Mouse (Mus musculus) brain, embryonic 14.5 days (tissue): ENCODE data around the gene Letmd1.

ENCODE experiments used
- CTCF ChIP-seq: fragments of 200-500 bp; IDR thresholded peaks from 2 replicates; pipeline ENCODE4 v1.5.1; 2012; ENCODE audit warnings: inconsistent platforms, mild to moderate bottlenecking, moderate library complexity, borderline replicate concordance; ENCODE audit not compliant: insufficient read depth, insufficient read length; ENCODE audit errors: extremely low read depth
- POLR2A ChIP-seq: fragments of 200-500 bp; IDR thresholded peaks from 2 replicates; pipeline ENCODE4 v1.6.1; 2012; ENCODE audit warnings: mild to moderate bottlenecking, inconsistent platforms, borderline replicate concordance; ENCODE audit not compliant: poor library complexity, insufficient read depth, insufficient read length, severe bottlenecking; ENCODE audit errors: extremely low read depth

DNA sequence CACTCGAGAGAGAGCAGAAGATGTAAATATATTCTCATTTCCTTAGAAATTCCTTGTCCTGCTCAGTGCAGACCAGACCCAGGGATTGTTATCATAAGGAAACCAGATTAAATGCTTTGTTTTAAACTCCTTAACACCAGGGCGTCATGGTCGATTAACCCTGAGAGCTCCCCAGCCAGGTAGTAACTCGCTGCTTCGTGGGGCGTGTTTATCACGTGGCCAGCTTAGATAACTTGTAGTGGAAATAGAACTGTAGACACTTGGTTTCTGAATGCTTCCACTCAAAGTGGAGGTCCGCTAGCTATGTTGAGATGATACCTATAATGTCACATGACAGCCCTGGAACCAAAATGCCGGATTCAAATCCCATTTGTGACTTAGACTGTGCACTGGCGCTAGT lies 1.2 kb downstream of the Letmd1 start:
- TF ChIP-seq CTCF (no peak), POLR2A (no peak)
